Mouse (Mus musculus) G1E (cell line): ENCODE measurements at regions not wholly inside any gene's neighbourhood (a gene's known extent, or its start where the extent isn't known, plus 50 kb on each side); places are given as distances from the start of the nearest gene placed in this dataset.

ENCODE experiments used
- CTCF ChIP-seq: IDR thresholded peaks from 2 replicates; pipeline ENCODE4 v1.5.1; 2012; ENCODE audit warnings: low read depth, low read length, inconsistent platforms, mixed read lengths
- TAL1 ChIP-seq: conservative IDR thresholded peaks from 2 replicates; pipeline ENCODE4 v1.6.1; 2012; ENCODE audit warnings: low read depth, low read length, inconsistent platforms, mixed read lengths

DNA sequence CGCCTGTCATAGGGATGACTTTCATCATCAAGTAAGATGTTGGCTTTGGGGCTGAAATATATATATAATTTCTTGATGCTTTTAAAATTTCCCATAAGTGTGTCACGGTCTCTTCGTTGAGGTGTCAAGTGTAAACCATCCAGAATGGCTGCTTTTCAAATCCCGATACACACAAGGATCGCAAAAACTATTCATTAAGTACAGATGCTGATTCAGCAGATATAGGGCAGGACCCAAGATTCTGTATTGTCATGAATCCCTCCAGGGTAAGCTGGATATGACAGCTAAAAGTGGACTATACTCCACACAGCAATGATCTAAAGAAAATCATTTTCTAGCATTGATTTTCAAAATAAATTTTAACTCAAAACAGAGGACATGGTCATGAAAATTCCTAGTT is 83.1 kb upstream of the Arid2 start:
- no peak for TF ChIP-seq CTCF
- TF ChIP-seq TAL1 = no peak
